In genomic region chr1:171413608-171414007, GRCm38 (mm10) we compare ENCODE assay signal across 18 mouse cellular contexts. TPM values are rescaled to one million over a fixed set of nuclear protein-coding genes. Genes with fewer than 3 reads are reported as not detected.
DNase-seq lines count a peak whose midpoint lies in the region; ATAC-seq lines count a peak whose summit lies in the region.
"Had no signal": no experiment of that assay in that cellular context is flagged by ENCODE, and none has a peak within 500 bp of the region (broad histone marks: within the 10 kb centered on the region; RNA-seq: fewer than 3 reads in every experiment).

No protein-coding gene starts in this region.

- H3K36me3 ChIP-seq in liver, embryonic 11.5 days (ENCODE audit: control insufficient read depth, insufficient read depth, low read length), result peaks cover 22% of the 10 kb centered on the region
- peaks cover 35% of the 10 kb centered on the region for H3K36me3 ChIP-seq in hindbrain, embryonic 12.5 days
- peaks cover 41% of the 10 kb centered on the region for H3K36me3 ChIP-seq in neural tube, embryonic 13.5 days

- no peak overlapping the region for H3K9ac ChIP-seq in liver, embryonic 11.5 days (ENCODE audit: low read depth, low read length)
- no peak overlapping the region for H3K9ac ChIP-seq in hindbrain, embryonic 12.5 days
- H3K9ac ChIP-seq in neural tube, embryonic 13.5 days, result peak overlapping the region; percentile 99; the same call in 1 of the 2 replicates

- peaks cover 18% of the 10 kb centered on the region for H3K4me1 ChIP-seq in liver, embryonic 11.5 days (replicated peaks; ENCODE audit: control insufficient read depth, insufficient read depth, low read length)
- H3K4me1 ChIP-seq in hindbrain, embryonic 12.5 days, result peaks cover 19% of the 10 kb centered on the region
- H3K4me1 ChIP-seq in neural tube, embryonic 13.5 days (replicated peaks), result peaks cover 22% of the 10 kb centered on the region

- no peak for DNase-seq in liver, embryonic 11.5 days (ENCODE audit: low spot score)
- no peak for DNase-seq in liver
- peak; percentile 87 for DNase-seq in ES-CJ7 (ENCODE audit: low read depth, low spot score)
- no peak for DNase-seq in left cerebral cortex, adult 9 months (ENCODE audit: low spot score in 2 of 2)
- DNase-seq in right cerebral cortex, postnatal 25 days, result no peak
- DNase-seq: adrenal gland, adult 8-10 months; cerebellum, adult 11 months; cerebellum, postnatal 25 days; gastrocnemius, postnatal 10 days; kidney, adult 18-20 months; kidney, postnatal 14 days; layer of hippocampus, adult 9-11 months; lung, adult 2 months; lung, postnatal 36 days; retina, postnatal 1 day; thymus, adult 2 months had no signal

- H3K4me2 ChIP-seq in liver, embryonic 11.5 days, result no peak overlapping the region; the same call in 1 of the 2 replicates
- H3K4me2 ChIP-seq in hindbrain, embryonic 12.5 days (replicated peaks), result no peak overlapping the region
- H3K4me2 ChIP-seq in neural tube, embryonic 13.5 days, result peak overlapping the region; percentile 66

- WGBS in liver, embryonic 11.5 days, result 69% methylated on average over 8 of the region's 8 CpGs
- WGBS in hindbrain, embryonic 12.5 days, result 77% methylated on average over 8 of the region's 8 CpGs
- 76% methylated on average over 8 of the region's 8 CpGs for WGBS in neural tube, embryonic 13.5 days

- H3K9me3 ChIP-seq in liver, embryonic 11.5 days (ENCODE audit: control insufficient read depth, low read length), result no peaks in the 10 kb centered on the region
- H3K9me3 ChIP-seq in hindbrain, embryonic 12.5 days (replicated peaks), result no peaks in the 10 kb centered on the region
- H3K9me3 ChIP-seq in neural tube, embryonic 13.5 days, result no peaks in the 10 kb centered on the region

- H3K27me3 ChIP-seq in liver, embryonic 11.5 days (replicated peaks; ENCODE audit: control insufficient read depth, insufficient read depth, low read length), result no peaks in the 10 kb centered on the region
- H3K27me3 ChIP-seq in hindbrain, embryonic 12.5 days, result peaks cover 8% of the 10 kb centered on the region
- peaks cover 11% of the 10 kb centered on the region for H3K27me3 ChIP-seq in neural tube, embryonic 13.5 days

- 0 out of 2 replicates have a peak overlapping the region, but pooled peaks have one; percentile 4 for H3K4me3 ChIP-seq in liver, embryonic 11.5 days (ENCODE audit: low read depth, low read length)
- peak overlapping the region; percentile 98; the same call in 1 of the 2 replicates for H3K4me3 ChIP-seq in hindbrain, embryonic 12.5 days
- H3K4me3 ChIP-seq in neural tube, embryonic 13.5 days, result 0 out of 2 replicates have a peak overlapping the region, but pooled peaks have one; percentile 92

- H3K27ac ChIP-seq in liver, embryonic 11.5 days (ENCODE audit: low read depth, low read length), result no peak overlapping the region
- H3K27ac ChIP-seq in hindbrain, embryonic 12.5 days, result no peak overlapping the region
- no peak overlapping the region for H3K27ac ChIP-seq in neural tube, embryonic 13.5 days (replicated peaks)

- ATAC-seq in liver, embryonic 11.5 days (replicated peaks; ENCODE audit: low FRiP score), result no peak
- ATAC-seq in hindbrain, embryonic 12.5 days (ENCODE audit: low FRiP score), result no peak
- ATAC-seq in neural tube, embryonic 13.5 days (ENCODE audit: low read depth), result no peak

RNA-seq across cellular contexts. Expression of gene Usf1, which starts 2.5 kb away (rescaled TPM):
- 51.0 and 53.2 TPM in 2 replicates for polyA plus RNA-seq in liver, embryonic 11.5 days (2014; fragmentation: Nextera tagmentation; extraction: Ambion mirVana)
- polyA plus RNA-seq in hindbrain, embryonic 12.5 days (2016; fragmentation: Nextera tagmentation; extraction: Ambion mirVana), result 175 and 182 TPM in 2 replicates
- polyA plus RNA-seq in neural tube, embryonic 13.5 days (2015; fragmentation: Nextera tagmentation; extraction: Ambion mirVana), result 183 and 188 TPM in 2 replicates

RNA-seq across cellular contexts. Expression of gene Tstd1, which starts 5.1 kb away (rescaled TPM):
- polyA plus RNA-seq in liver, embryonic 11.5 days (2014; fragmentation: Nextera tagmentation; extraction: Ambion mirVana), result 1.6 and 1.7 TPM in 2 replicates
- polyA plus RNA-seq in hindbrain, embryonic 12.5 days (2016; fragmentation: Nextera tagmentation; extraction: Ambion mirVana), result 8.1 and 9.4 TPM in 2 replicates
- 7.8 and 8.5 TPM in 2 replicates for polyA plus RNA-seq in neural tube, embryonic 13.5 days (2015; fragmentation: Nextera tagmentation; extraction: Ambion mirVana)

RNA-seq across cellular contexts. Expression of gene F11r, which starts 23.7 kb away (rescaled TPM):
- 42.0 and 47.8 TPM in 2 replicates for polyA plus RNA-seq in liver, embryonic 11.5 days (2014; fragmentation: Nextera tagmentation; extraction: Ambion mirVana)
- 14.5 and 18.6 TPM in 2 replicates for polyA plus RNA-seq in hindbrain, embryonic 12.5 days (2016; fragmentation: Nextera tagmentation; extraction: Ambion mirVana)
- polyA plus RNA-seq in neural tube, embryonic 13.5 days (2015; fragmentation: Nextera tagmentation; extraction: Ambion mirVana), result 14.7 and 15.1 TPM in 2 replicates

RNA-seq across cellular contexts. Expression of gene Arhgap30, which starts 24.9 kb away (rescaled TPM):
- polyA plus RNA-seq in liver, embryonic 11.5 days (2014; fragmentation: Nextera tagmentation; extraction: Ambion mirVana), result 3.5 and 3.8 TPM in 2 replicates
- 0.83 and 0.98 TPM in 2 replicates for polyA plus RNA-seq in hindbrain, embryonic 12.5 days (2016; fragmentation: Nextera tagmentation; extraction: Ambion mirVana)
- polyA plus RNA-seq in neural tube, embryonic 13.5 days (2015; fragmentation: Nextera tagmentation; extraction: Ambion mirVana), result 1.2 TPM in 2 replicates

RNA-seq across cellular contexts. Expression of gene Nectin4, which starts 43.7 kb away (rescaled TPM):
- 0.25 and 0.53 TPM in 2 replicates for polyA plus RNA-seq in liver, embryonic 11.5 days (2014; fragmentation: Nextera tagmentation; extraction: Ambion mirVana)
- polyA plus RNA-seq in hindbrain, embryonic 12.5 days (2016; fragmentation: Nextera tagmentation; extraction: Ambion mirVana), result 1.6 and 1.7 TPM in 2 replicates
- 2.1 TPM in 2 replicates for polyA plus RNA-seq in neural tube, embryonic 13.5 days (2015; fragmentation: Nextera tagmentation; extraction: Ambion mirVana)

Comparison
In these comparisons a context has a peak if more than half of its experiments do, and no peak if none do; other contexts are left out.
1. H3K4me3 ChIP-seq: peak in every context shown above with its lines; median percentile 98 in hindbrain, embryonic 12.5 days; 92 in neural tube, embryonic 13.5 days; 4 in liver, embryonic 11.5 days.